Mouse (Mus musculus): ENCODE results near the gene Agap1. TPM values are rescaled to one million over a fixed set of nuclear protein-coding genes. Genes with fewer than 3 reads are reported as not detected.

The Agap1 gene
- polyA plus RNA-seq, 1 experiment from 2014 or later = 47.7 TPM

DNA sequence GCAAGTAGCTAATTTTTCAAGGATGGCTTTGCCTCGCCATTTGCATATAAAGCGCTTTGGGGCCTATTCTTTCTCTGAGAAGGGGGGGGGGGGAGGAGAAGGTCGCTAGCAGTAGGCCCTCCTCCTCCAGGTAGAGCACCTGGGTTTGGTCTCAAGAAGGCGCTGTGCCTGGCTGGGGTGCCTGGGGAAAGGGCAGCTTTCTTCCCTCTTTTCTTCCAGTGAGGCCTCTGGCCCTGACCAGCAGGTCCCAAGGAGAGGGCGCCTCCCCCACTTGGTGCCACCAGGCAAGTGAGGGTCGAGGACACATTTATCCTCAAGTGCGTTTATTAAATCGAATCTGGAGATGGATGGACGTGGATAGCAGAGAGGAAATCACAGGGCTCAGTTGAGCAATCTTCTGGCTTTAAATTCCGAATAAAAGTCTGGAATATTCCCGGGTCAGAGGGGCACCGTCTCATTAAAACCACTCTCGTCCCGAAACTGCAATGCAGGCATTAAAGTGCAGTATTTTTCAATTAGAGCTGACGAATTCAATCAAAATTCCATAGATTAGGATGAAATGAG, 486.4 kb downstream of the Agap1 start:
- no peak for ATAC-seq
- Histone ChIP-seq H3K36me3 (ENCODE audit: control insufficient read depth, insufficient read depth, low read length) (no peaks in the 10 kb centered on the region), H3K4me2 (ENCODE audit: low read length) (no peak overlapping the region), H3K4me3 (ENCODE audit: low read depth, low read length) (no peak overlapping the region), H3K9ac (ENCODE audit: low read depth, low read length) (no peak overlapping the region), H3K9me3 (replicated peaks; ENCODE audit: control insufficient read depth, low read length, poor library complexity, severe bottlenecking) (no peaks in the 10 kb centered on the region), H3K4me1 (ENCODE audit: control insufficient read depth, insufficient read depth, low read length) (peaks cover 13% of the 10 kb centered on the region; the same call in 1 of the 2 replicates), H3K27ac (ENCODE audit: low read length) (no peak overlapping the region), H3K27me3 (ENCODE audit: control insufficient read depth, insufficient read depth, low read depth, low read length) (peaks cover 68% of the 10 kb centered on the region)
- 6% methylated on average over 15 of the region's 15 CpGs for WGBS

DNA sequence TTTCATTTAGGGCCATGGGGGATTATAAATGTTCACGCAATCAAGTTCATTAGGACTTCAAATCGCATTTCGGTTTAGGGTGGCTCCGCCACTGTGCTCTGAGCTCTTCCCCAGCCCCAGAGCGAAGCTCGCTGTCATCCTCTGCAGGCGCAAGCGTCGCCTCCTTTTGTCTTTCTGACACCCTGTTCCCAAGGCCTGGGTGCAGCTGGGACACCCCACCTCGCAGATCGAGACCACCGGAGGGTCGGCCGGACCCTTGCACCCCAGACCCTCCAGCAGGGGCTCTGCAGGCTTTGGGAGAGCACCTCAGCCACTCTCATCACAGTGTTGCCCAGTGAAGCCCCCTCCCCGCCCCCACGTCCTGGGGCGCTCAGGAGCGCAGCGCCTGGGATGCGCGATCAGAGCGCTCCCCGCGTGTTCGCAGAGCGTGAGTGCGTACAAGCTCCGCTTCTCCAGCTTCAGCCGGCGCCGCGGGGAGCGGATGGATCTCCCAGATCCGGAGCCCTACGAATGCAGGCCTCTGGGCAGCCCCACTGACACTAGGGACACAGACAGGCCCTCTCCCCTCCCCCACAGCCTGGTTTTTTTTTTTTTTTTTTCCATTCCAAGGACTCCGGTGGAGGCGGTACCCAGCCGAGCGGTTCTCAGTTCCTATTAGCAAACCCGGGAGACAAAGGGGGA, 487.2 kb downstream of the Agap1 start:
- Histone ChIP-seq H3K9ac (ENCODE audit: low read depth, low read length) (peak overlapping the region; percentile 39; the same call in 1 of the 2 replicates), H3K27ac (ENCODE audit: low read length) (no peak overlapping the region), H3K27me3 (ENCODE audit: control insufficient read depth, insufficient read depth, low read depth, low read length) (peaks cover 62% of the 10 kb centered on the region), H3K36me3 (ENCODE audit: control insufficient read depth, insufficient read depth, low read length) (no peaks in the 10 kb centered on the region), H3K9me3 (replicated peaks; ENCODE audit: control insufficient read depth, low read length, poor library complexity, severe bottlenecking) (no peaks in the 10 kb centered on the region), H3K4me3 (ENCODE audit: low read depth, low read length) (peak overlapping the region; percentile 24), H3K4me2 (ENCODE audit: low read length) (peak overlapping the region; percentile 49), H3K4me1 (ENCODE audit: control insufficient read depth, insufficient read depth, low read length) (peaks cover 13% of the 10 kb centered on the region; the same call in 1 of the 2 replicates)
- ATAC-seq = peak; percentile 58; the same call in 1 of the 2 replicates
- WGBS = under 1% methylated on average over 40 of the region's 40 CpGs

DNA sequence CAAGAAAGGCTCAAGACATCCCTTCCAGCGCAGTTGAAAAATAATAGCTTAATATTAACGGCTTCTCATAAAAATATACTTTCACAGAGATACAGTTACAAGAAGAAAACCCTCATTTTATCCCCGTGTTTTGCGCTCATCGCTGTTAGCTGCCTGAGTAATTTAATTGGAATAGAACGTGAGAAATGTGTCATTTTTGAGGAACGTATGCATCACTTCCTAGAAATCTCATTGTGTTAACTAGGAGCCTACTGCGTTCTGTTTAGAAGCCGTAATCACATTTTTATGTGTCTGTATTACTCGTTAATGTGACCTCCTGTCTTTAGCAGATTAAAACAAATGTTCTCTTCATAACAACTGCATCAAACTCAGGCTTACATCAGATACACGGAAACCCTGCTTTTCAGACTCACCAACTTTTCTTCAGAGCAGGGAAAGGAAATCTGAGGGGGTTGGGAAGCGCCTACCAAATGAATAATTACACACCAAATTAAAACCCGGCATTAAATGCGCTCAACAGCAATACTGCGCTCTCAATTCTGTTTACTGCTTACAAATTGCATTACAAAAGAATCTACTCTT, 487.9 kb downstream of the Agap1 start:
- ATAC-seq = no peak
- Histone ChIP-seq H3K4me1 (ENCODE audit: control insufficient read depth, insufficient read depth, low read length) (peaks cover 13% of the 10 kb centered on the region; the same call in 1 of the 2 replicates), H3K27me3 (ENCODE audit: control insufficient read depth, insufficient read depth, low read depth, low read length) (peaks cover 60% of the 10 kb centered on the region), H3K27ac (ENCODE audit: low read length) (no peak overlapping the region), H3K4me3 (ENCODE audit: low read depth, low read length) (peak overlapping the region; percentile 24; the same call in 1 of the 2 replicates), H3K9ac (ENCODE audit: low read depth, low read length) (peak overlapping the region; percentile 39; the same call in 1 of the 2 replicates), H3K36me3 (ENCODE audit: control insufficient read depth, insufficient read depth, low read length) (no peaks in the 10 kb centered on the region), H3K9me3 (replicated peaks; ENCODE audit: control insufficient read depth, low read length, poor library complexity, severe bottlenecking) (no peaks in the 10 kb centered on the region), H3K4me2 (ENCODE audit: low read length) (peak overlapping the region; percentile 49)
- WGBS = 2% methylated on average over 15 of the region's 15 CpGs

DNA sequence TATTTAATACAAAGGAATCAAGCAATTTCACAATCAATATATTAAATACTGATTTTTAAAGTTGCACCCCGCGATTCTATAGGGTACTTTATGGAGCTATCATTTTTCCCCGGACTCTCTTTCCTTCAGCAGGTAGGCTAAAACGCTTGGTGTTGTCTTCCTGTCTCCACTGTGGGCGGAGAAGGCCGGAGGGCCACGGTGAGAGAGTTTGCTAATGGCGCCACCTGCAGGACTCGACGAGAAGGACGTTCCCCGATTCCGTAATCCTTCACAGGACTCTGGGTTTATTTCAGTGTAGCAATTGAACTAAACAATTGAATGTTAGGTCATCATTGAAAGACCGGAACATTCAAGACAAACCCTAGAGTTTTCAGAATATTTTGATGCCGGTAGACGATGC, 488.6 kb downstream of the Agap1 start:
- no peak overlapping the region for H3K4me2 ChIP-seq (ENCODE audit: low read length)
- no peaks in the 10 kb centered on the region for H3K36me3 ChIP-seq (ENCODE audit: control insufficient read depth, insufficient read depth, low read length)
- 3% methylated on average over 16 of the region's 16 CpGs for WGBS
- H3K9ac ChIP-seq (ENCODE audit: low read depth, low read length) = no peak overlapping the region
- H3K27ac ChIP-seq (ENCODE audit: low read length) = no peak overlapping the region
- H3K9me3 ChIP-seq (replicated peaks; ENCODE audit: control insufficient read depth, low read length, poor library complexity, severe bottlenecking) = no peaks in the 10 kb centered on the region
- H3K4me1 ChIP-seq (ENCODE audit: control insufficient read depth, insufficient read depth, low read length) = peaks cover 13% of the 10 kb centered on the region; the same call in 1 of the 2 replicates
- H3K27me3 ChIP-seq (ENCODE audit: control insufficient read depth, insufficient read depth, low read depth, low read length) = peaks cover 55% of the 10 kb centered on the region
- peak; percentile 58; the same call in 1 of the 2 replicates for ATAC-seq
- no peak overlapping the region for H3K4me3 ChIP-seq (ENCODE audit: low read depth, low read length)
